Mouse (Mus musculus): ENCODE results near the gene Zkscan17. TPM values are rescaled to one million over a fixed set of nuclear protein-coding genes. Genes with fewer than 3 reads are reported as not detected.

Gene Zkscan17
- total RNA-seq, 1 experiment from 2014 or later = 19.9 TPM

GRCm38 (mm10) chr11:59458973-59459372 is 67.6 kb downstream of the Zkscan17 start:
- peak; percentile 76 for DNase-seq

- DNase-seq = no peak
Observed at GRCm38 (mm10) chr11:59456891-59457290, 69.7 kb downstream of the Zkscan17 start.

GRCm38 (mm10) chr11:59456346-59456745 is 70.2 kb downstream of the Zkscan17 start:
- peak; percentile 60 for DNase-seq

GRCm38 (mm10) chr11:59451086-59451485 is 75.5 kb downstream of the Zkscan17 start, which contains the start of gene Snap47:
TSS of gene Snap47 (minus strand) at chr11:59451186.
- DNase-seq = no peak

GRCm38 (mm10) chr11:59450230-59450771 is 76.2 kb downstream of the Zkscan17 start:
- peak; percentile 59 for DNase-seq

GRCm38 (mm10) chr11:59449741-59450229 is 76.8 kb downstream of the Zkscan17 start, which contains the start of gene Jmjd4:
TSS of gene Jmjd4 (plus strand) at chr11:59450045.
- peak; percentile 95 for DNase-seq

- DNase-seq = no peak
Observed at GRCm38 (mm10) chr11:59443102-59443501, 83.4 kb downstream of the Zkscan17 start.

- no peak for DNase-seq
Observed at GRCm38 (mm10) chr11:59437954-59438353, 88.6 kb downstream of the Zkscan17 start.

Other genes with a start within 250 kb of the Zkscan17 start
- not detected in 2 replicates for gene Wnt3a, start 236.0 kb downstream of the Zkscan17 start, total RNA-seq (2021)
- 0.98 and 1.1 TPM in 2 replicates for gene Wnt9a, start 219.8 kb downstream of the Zkscan17 start, total RNA-seq (2021)
- not detected in 2 replicates for gene Prss38, start 151.1 kb downstream of the Zkscan17 start, total RNA-seq (2021)
- 7.9 and 9.5 TPM in 2 replicates for gene Jmjd4, start 76.7 kb downstream of the Zkscan17 start, total RNA-seq (2021)
- gene Snap47, start 75.6 kb downstream of the Zkscan17 start, total RNA-seq (2021) = 59.3 and 60.9 TPM in 2 replicates
- gene Zfp867, start 54.3 kb downstream of the Zkscan17 start, total RNA-seq (2021) = 4.2 and 4.7 TPM in 2 replicates
- 0.56 and 0.64 TPM in 2 replicates for gene Nlrp3, start 14.8 kb upstream of the Zkscan17 start, total RNA-seq (2021)
- gene Olfr222, start 49.5 kb upstream of the Zkscan17 start, total RNA-seq (2021) = not detected in 2 replicates
- gene Olfr223, start 66.5 kb upstream of the Zkscan17 start, total RNA-seq (2021) = not detected in 2 replicates
- 226 TPM in 2 replicates for gene Mprip, start 134.6 kb upstream of the Zkscan17 start, total RNA-seq (2021)